Mouse (Mus musculus): ENCODE data around the gene Nsrp1.

GRCm38 (mm10) chr11:77005881-77006280, 72.4 kb downstream of the Nsrp1 start:
- no peak for TF ChIP-seq POLR2A (IDR thresholded peaks at IDR 0.05; ENCODE audit: low read depth, low read length)
- TF ChIP-seq CTCF (IDR thresholded peaks at IDR 0.05; ENCODE audit: borderline replicate concordance, insufficient read depth, low read length) = no peak
